Mouse (Mus musculus) embryonic facial prominence, embryonic 15.5 days (tissue): Measurements from ENCODE around the gene Tfpt. TPM values are rescaled to one million over a fixed set of nuclear protein-coding genes. Genes with fewer than 3 reads are reported as not detected.

Source experiments
- ATAC-seq: fragments of 200-750 bp; cut with Nextera tagmentation; 2 replicates; pipeline ENCODE4 v1.8.0; 2017; ENCODE audit warnings: low read depth, moderate TSS enrichment; ENCODE audit not compliant: insufficient number of reproducible peaks, low FRiP score, low TSS enrichment
- H3K27ac ChIP-seq: fragments of 300-500 bp; sonication (generic); replicated peaks from 2 replicates; pipeline ENCODE4 v1.5.1; 2015; ENCODE audit warnings: mild to moderate bottlenecking, inconsistent platforms
- H3K27me3 ChIP-seq: fragments of 300-500 bp; sonication (generic); 2 replicates; pipeline ENCODE4 v1.6.1; 2015; ENCODE audit warnings: inconsistent platforms
- H3K36me3 ChIP-seq: fragments of 300-500 bp; sonication (generic); 2 replicates; pipeline ENCODE4 v1.6.1; 2015; ENCODE audit warnings: mild to moderate bottlenecking, inconsistent platforms
- H3K4me1 ChIP-seq: fragments of 300-500 bp; sonication (generic); 2 replicates; pipeline ENCODE4 v1.6.1; 2015; ENCODE audit warnings: inconsistent platforms
- H3K4me2 ChIP-seq: fragments of 300-500 bp; sonication (generic); replicated peaks from 2 replicates; pipeline ENCODE4 v1.6.1; 2015; ENCODE audit warnings: mild to moderate bottlenecking, inconsistent platforms
- H3K4me3 ChIP-seq: fragments of 300-500 bp; sonication (generic); replicated peaks from 2 replicates; pipeline ENCODE4 v1.5.1; 2015; ENCODE audit warnings: mild to moderate bottlenecking, inconsistent platforms
- H3K9ac ChIP-seq: fragments of 300-500 bp; sonication (generic); 2 replicates; pipeline ENCODE4 v1.6.1; 2015; ENCODE audit warnings: inconsistent platforms
- H3K9me3 ChIP-seq: fragments of 300-500 bp; sonication (generic); replicated peaks from 2 replicates; pipeline ENCODE4 v1.6.1; 2016; ENCODE audit warnings: inconsistent platforms
- whole genome bisulfite sequencing: fragments of 180-500 bp; shearing (Covaris S2); methylation state at CpG from one replicate; pipeline ENCODE4 v1.1.7; 2015; 5-methylcytosine and 5-hydroxymethylcytosine counted together
- polyA plus RNA-seq: library from polyadenylated mRNA; unstranded; fragments of >200 nt; fragmentation: Nextera tagmentation; extraction: Ambion mirVana; gene quantifications from 2 replicates; pipeline ENCODE4 v1.2.1, GENCODE M21; 2015

Tfpt gene
- polyA plus RNA-seq = 27.1 and 28.3 TPM in 2 replicates

DNA sequence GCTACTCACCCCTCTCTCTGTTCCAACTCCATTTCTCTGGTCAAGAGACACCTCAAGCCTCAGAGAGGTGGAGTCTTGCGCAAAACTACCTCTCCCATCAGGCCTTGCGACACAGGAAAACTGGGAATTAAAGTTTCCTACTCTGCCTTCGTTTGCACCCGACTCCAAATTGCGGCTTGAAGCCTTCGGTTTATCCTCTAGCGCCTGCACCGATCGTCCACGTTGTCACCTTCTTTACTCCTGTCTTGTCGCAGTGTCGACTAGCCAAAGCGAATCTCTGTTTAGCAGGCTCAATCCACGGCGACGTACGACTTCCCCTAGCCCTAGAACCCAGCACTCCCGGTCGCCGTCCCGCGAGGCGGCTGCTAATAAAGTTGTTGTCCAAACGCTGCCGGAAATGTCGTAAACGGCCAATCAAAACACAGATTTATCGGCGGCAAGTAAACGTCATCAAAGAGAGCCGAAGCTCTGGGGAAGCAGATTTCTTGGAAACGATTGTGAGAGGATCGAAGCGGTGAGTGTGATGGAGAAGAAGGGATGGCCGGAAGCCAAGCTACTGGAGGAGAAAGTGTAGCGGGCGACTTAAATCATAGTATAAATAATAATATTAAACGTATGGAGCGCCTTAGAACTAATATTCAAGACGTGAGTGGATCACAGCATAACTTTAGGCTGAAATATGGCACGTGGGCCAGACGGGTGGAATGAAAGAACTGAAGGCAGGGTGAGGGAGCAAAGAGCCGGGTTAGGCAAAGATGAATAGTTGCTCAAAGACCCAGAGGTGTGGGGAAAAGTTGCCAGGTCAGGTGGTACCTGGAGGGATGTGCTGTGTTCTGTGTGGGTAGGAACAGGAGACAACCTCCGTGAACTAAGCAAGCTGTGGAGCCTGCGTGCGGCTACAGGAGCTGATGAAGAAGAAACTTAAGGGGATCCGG lies at the start of gene Tfpt, which contains the start of gene Prpf31:
Gene Tfpt, minus strand, starts transcription at position 387 of the 935 bp plus-strand sequence.
Gene Prpf31, plus strand, starts transcription at position 443 of the 935 bp plus-strand sequence.
- ATAC-seq = peak; percentile 82
- H3K9me3 ChIP-seq = no peaks in the 10 kb centered on the region
- H3K36me3 ChIP-seq = peaks cover 46% of the 10 kb centered on the region
- peak within 1 kb of the TSS; percentile 81 for H3K9ac ChIP-seq
- peaks cover 21% of the 10 kb centered on the region for H3K4me1 ChIP-seq
- no peaks in the 10 kb centered on the region for H3K27me3 ChIP-seq
- H3K4me3 ChIP-seq = peak within 1 kb of the TSS; percentile 67
- peak within 1 kb of the TSS; percentile 91 for H3K4me2 ChIP-seq
- H3K27ac ChIP-seq = peak within 1 kb of the TSS; percentile 92
- 1% methylated on average over 47 of the region's 47 CpGs for WGBS

DNA sequence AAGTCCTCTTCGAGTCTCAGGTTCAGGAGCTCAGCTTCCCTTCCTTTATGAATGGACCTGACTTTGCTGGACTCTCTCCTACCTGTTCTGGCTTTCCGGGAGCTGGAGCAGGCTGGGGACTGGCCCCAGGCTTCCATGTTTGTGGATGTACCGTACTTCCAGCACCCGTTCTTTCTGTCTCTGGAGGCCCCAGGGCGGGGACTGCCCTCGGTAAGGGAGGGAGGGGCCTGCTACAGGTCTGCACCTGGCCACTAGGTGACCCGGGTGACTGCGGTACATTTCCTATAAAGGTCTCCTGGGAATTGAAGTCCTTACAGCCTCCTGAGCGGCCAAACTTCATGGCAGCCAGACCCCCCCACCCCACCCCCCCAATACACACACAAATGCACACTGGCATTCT lies 47.6 kb upstream of the Tfpt start, which contains the start of gene Tmc4:
Gene Tmc4, minus strand, starts transcription at position 212 of the 400 bp plus-strand sequence.
- no peaks in the 10 kb centered on the region for H3K4me1 ChIP-seq
- H3K9me3 ChIP-seq = no peaks in the 10 kb centered on the region
- H3K9ac ChIP-seq = no peak within 1 kb of the TSS
- no peak within 1 kb of the TSS for H3K4me3 ChIP-seq
- no peak within 1 kb of the TSS for H3K4me2 ChIP-seq
- ATAC-seq = no peak
- 43% methylated on average over 9 of the region's 9 CpGs for WGBS
- H3K27ac ChIP-seq = no peak within 1 kb of the TSS
- no peaks in the 10 kb centered on the region for H3K27me3 ChIP-seq
- peaks cover 15% of the 10 kb centered on the region; the same call in 1 of the 2 replicates for H3K36me3 ChIP-seq

DNA sequence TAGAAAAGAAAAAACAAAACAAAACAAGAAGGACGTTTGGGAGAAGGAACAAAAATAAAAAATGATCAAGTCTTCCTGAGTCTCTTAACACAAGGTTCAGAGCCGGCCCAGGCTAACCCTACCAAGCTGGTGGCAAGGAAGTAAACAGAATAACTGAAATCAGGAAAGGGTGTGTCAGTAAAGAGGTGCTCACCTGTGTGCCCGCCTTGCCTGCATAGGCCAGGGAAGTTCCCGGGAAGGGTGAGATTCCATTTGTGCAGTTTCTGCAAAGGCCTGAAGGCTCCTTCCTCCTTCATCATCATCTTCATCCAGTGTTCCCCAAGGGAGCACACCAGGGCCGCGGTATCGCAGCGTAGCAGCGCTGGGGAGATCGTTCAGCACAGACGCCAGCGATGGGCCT lies 46.6 kb upstream of the Tfpt start:
- no peak overlapping the region for H3K27ac ChIP-seq
- H3K4me3 ChIP-seq = no peak overlapping the region
- WGBS = 86% methylated on average over 12 of the region's 12 CpGs
- H3K4me1 ChIP-seq = no peaks in the 10 kb centered on the region
- peaks cover 11% of the 10 kb centered on the region; the same call in 1 of the 2 replicates for H3K36me3 ChIP-seq
- H3K4me2 ChIP-seq = no peak overlapping the region
- no peaks in the 10 kb centered on the region for H3K27me3 ChIP-seq
- H3K9me3 ChIP-seq = no peaks in the 10 kb centered on the region
- no peak overlapping the region for H3K9ac ChIP-seq
- no peak for ATAC-seq

DNA sequence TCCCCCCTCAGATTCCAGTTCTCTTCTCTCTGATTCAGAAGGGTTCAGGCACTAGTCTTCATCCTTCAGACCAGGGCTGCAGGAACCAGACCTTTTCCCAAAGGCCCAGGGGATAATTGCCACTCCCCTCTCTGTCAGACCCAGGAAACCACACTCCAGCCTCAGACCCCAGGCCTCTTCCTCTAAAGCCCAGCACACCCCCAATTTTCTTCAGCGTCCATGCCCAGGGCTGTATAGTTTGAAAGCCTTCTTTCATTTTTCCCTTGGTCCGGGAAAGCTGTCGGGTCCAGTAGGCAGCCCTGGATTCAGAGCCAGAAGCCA lies 45.5 kb upstream of the Tfpt start:
- Histone ChIP-seq H3K27ac (no peak overlapping the region), H3K4me3 (no peak overlapping the region), H3K9ac (no peak overlapping the region), H3K36me3 (peaks cover 7% of the 10 kb centered on the region; the same call in 1 of the 2 replicates), H3K27me3 (no peaks in the 10 kb centered on the region), H3K4me2 (no peak overlapping the region), H3K9me3 (no peaks in the 10 kb centered on the region), H3K4me1 (no peaks in the 10 kb centered on the region)
- 76% methylated on average over 3 of the region's 3 CpGs for WGBS
- no peak for ATAC-seq

DNA sequence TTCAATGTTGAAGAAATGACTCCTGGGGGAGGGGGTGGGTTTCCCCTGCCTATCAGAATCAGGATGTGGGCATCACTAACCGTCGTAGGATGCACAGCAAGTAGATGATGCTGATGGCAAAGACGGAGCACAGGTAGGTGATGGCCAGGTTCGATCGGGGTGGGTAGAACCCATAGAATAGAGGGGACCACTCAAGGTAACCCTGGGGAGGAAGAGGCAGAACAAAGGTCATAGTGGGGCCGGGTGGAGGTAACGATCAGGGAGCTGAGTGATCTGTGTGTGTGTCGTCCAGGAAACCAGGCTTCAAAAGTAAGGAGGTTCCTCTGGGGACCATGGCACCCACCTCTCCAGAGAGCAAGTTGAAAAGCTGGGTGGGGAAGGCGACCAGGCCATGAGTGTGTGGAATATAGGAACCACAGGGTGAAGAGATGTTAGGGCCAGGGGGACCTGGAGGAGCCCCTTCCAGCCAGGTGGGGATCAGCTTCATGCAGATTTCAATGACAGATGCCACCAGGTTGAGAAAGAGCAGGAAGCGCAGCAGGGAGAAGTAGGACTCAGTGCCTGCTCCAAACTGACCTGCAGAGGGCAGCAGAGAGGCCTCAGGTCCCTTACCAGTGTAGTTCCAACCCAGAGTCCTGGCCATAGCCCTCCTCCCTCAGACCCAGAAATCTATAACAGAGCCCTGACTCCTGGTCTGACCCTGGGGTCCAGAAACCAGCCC lies 44.9 kb upstream of the Tfpt start:
- Histone ChIP-seq H3K4me3 (no peak overlapping the region), H3K4me2 (no peak overlapping the region), H3K9ac (no peak overlapping the region), H3K27me3 (no peaks in the 10 kb centered on the region), H3K9me3 (no peaks in the 10 kb centered on the region), H3K4me1 (no peaks in the 10 kb centered on the region), H3K36me3 (peaks cover 5% of the 10 kb centered on the region; the same call in 1 of the 2 replicates), H3K27ac (no peak overlapping the region)
- peak; percentile 48 for ATAC-seq
- 75% methylated on average over 10 of the region's 10 CpGs for WGBS

DNA sequence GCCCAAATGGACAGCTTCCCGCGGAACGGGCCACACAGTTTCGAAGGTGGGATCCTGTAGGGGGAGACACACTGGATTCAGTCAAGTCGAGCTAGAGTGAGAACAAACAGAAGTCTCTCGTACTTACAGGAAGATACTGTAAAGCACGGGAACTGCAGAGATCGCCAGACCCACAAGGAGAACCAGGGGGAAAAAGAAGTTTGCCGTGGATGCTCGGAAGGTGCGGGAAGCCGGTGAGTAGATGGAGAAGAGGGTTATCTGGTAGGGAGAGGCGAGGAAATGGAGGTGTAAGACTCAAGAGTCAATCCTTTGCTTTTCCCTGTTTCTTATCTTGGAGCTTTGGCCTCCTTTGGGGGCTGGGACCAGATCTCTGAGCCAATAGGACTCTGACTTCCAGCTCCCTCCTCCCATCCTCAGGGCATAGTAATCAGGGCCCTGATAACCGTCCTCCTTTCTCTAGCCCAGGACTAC lies 37.2 kb upstream of the Tfpt start:
- peak overlapping the region; percentile 16 for H3K4me3 ChIP-seq

DNA sequence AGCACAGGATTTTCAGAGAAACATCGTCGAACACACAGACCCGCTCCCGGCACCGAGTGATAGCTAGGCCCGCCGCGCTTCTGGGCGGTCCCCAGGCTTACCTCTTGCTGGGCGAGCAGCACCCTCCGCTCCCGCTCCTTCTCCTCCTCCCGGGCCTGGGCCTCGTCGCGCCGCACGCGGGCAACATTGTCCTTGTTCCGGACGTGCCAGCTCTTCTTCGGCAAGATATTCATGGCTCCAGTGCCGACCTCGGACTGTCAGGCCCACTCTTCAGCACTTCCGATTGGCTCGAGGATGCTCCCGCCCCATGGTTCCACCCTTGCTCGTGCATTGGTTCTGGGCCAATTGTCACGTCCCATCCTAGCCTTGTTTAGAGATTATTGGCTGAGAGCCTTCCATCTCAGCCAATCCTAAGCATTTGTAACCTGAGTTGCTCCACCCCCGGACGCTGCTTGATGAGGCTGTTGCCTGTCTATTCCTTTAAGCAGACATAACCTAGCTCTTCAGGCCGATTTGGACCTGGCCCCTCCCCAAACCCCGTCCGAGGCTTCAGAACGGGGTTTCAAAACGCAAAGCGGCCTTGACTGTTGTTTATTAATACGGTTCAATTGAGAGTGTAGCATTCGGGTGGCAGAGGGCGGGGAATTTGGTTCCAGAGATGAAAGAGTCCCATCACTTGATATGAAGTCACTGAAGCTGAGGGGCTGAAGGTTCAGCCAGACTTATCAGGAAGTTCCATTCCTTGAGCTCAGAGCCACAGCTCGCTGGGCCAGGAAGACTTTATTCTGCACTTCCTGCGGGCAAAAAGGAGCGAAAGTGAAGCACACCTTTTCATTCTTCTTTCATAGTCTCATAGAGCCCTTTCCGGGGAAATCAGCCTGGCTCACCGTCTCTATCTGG lies 35.7 kb upstream of the Tfpt start, which contains the start of gene Leng1:
Gene Leng1, minus strand, starts transcription at position 626 of the 900 bp plus-strand sequence.
- WGBS = 2% methylated on average over 45 of the region's 45 CpGs
- H3K4me2 ChIP-seq = peak within 1 kb of the TSS; percentile 83
- peak within 1 kb of the TSS; percentile 87 for H3K9ac ChIP-seq
- no peaks in the 10 kb centered on the region for H3K9me3 ChIP-seq
- H3K4me1 ChIP-seq = peaks cover 30% of the 10 kb centered on the region
- ATAC-seq = peak; percentile 98
- H3K27me3 ChIP-seq = no peaks in the 10 kb centered on the region
- H3K4me3 ChIP-seq = peak within 1 kb of the TSS; percentile 78
- peaks cover 32% of the 10 kb centered on the region for H3K36me3 ChIP-seq
- peak within 1 kb of the TSS; percentile 95 for H3K27ac ChIP-seq

More for the DNA sequence above, 37.2 kb upstream of the Tfpt start:
- Histone ChIP-seq H3K9ac (no peak overlapping the region), H3K9me3 (no peaks in the 10 kb centered on the region), H3K36me3 (peaks cover 19% of the 10 kb centered on the region), H3K4me2 (0 out of 2 replicates have a peak overlapping the region, but pooled peaks have one; percentile 10), H3K27me3 (no peaks in the 10 kb centered on the region), H3K27ac (0 out of 2 replicates have a peak overlapping the region, but pooled peaks have one; percentile 28), H3K4me1 (peaks cover 30% of the 10 kb centered on the region)
- WGBS = 22% methylated on average over 14 of the region's 14 CpGs
- ATAC-seq = no peak

DNA sequence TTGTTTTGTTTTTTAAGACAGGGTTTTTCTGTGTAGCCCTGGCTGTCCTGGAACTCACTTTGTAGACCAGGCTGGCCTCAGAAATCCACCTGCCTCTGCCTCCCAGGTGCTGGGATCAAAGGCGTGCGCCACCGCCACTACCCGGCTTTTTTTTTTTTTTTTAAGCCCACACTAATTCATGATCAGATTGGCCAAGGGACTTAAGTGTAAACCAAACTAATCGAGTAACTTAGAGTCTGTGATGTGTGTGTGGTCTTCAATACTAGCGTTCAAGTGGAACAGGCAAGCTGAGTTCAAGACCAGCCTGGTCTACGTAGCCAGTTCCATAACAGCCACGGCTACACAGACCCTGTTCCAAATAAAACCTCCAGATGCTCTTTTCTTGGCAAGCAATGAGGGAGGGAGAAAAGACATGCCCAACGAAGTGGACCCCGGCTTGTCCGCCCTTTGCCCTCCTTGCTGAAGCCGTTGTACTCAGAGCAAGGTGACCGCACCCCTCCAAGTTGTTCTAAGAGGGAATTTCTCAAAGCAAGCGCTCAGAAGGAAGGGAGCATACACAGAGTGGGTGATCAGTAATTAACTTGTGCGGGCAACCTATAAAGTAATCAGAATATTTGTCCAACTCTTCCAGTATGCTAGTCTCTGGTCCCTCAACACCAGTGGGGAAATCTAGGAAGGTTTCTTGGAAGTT lies 34.9 kb upstream of the Tfpt start:
- Histone ChIP-seq H3K36me3 (peaks cover 40% of the 10 kb centered on the region), H3K4me2 (peak overlapping the region; percentile 83), H3K9me3 (no peaks in the 10 kb centered on the region), H3K27me3 (no peaks in the 10 kb centered on the region), H3K9ac (peak overlapping the region; percentile 87), H3K4me1 (peaks cover 30% of the 10 kb centered on the region), H3K27ac (peak overlapping the region; percentile 95), H3K4me3 (peak overlapping the region; percentile 78)
- peak; percentile 16 for ATAC-seq
- WGBS = 27% methylated on average over 15 of the region's 15 CpGs

DNA sequence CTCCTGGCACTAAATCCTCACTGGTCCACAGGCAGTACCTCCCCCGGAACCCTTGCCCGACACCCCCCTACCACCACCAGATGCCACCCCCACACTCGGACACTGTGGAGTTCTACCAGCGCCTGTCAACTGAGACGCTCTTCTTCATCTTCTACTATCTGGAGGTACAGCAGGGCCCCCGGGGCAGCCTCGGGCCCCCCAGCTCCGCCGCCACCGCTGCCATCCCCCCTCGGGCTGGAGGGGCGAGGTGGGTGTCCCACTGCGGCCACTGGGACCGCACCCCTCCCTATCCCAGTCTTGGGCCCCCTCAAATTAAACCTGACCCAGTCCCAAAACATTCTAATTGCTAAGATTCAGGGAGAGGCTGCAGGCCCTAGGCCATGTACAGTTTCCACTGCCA lies 28.8 kb upstream of the Tfpt start:
- 88% methylated on average over 14 of the region's 14 CpGs for WGBS
- H3K9me3 ChIP-seq = no peaks in the 10 kb centered on the region
- H3K4me1 ChIP-seq = peaks cover 9% of the 10 kb centered on the region

DNA sequence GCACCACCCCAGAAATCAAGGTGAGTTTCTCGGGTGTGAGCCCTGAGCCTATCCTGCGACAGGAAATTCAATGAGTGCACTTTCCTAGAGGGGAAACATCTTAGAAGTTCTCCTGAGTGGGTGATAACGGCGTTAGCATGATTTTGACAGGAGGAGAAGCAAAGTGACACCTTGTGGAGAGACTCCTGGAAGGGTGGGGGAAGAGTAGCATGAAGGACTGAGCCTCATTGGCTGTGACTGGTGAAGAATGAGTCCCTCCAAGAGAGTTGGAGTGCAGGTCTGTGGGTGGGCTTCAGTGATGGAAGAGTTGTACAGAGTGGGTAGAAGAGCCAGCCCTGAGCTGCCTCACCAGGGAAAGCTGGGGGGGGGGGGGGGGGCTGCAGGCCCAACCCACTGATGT lies 27.2 kb upstream of the Tfpt start:
- no peak for ATAC-seq
- no peaks in the 10 kb centered on the region for H3K27me3 ChIP-seq
- H3K27ac ChIP-seq = no peak overlapping the region
- WGBS = 83% methylated on average over 4 of the region's 4 CpGs
- H3K4me3 ChIP-seq = no peak overlapping the region
- H3K9ac ChIP-seq = no peak overlapping the region
- peaks cover 98% of the 10 kb centered on the region for H3K36me3 ChIP-seq
- no peak overlapping the region for H3K4me2 ChIP-seq
- no peaks in the 10 kb centered on the region for H3K4me1 ChIP-seq
- H3K9me3 ChIP-seq = no peaks in the 10 kb centered on the region

More for the DNA sequence above, 28.8 kb upstream of the Tfpt start:
- Histone ChIP-seq H3K4me2 (no peak overlapping the region), H3K9ac (no peak overlapping the region), H3K36me3 (peaks cover 98% of the 10 kb centered on the region), H3K27ac (no peak overlapping the region), H3K4me3 (no peak overlapping the region), H3K27me3 (no peaks in the 10 kb centered on the region)
- no peak for ATAC-seq
